Mouse (Mus musculus) kidney, embryonic 16.5 days (tissue): Measurements from ENCODE around the gene H1fx. TPM values are rescaled to one million over a fixed set of nuclear protein-coding genes. Genes with fewer than 3 reads are reported as not detected.
"Not testable (repeated sequence)": the region's sequence is repeated elsewhere in the genome, so short reads cannot be mapped to it uniquely, and the experiment has no call there.

Source experiments
- ATAC-seq: fragments of 200-750 bp; cut with Nextera tagmentation; 2 replicates; pipeline ENCODE4 v1.8.0; 2017; ENCODE audit warnings: moderate TSS enrichment; ENCODE audit not compliant: low FRiP score, low TSS enrichment
- H3K27ac ChIP-seq: fragments of 300-500 bp; sonication (generic); 2 replicates; pipeline ENCODE4 v1.5.1; 2014; ENCODE audit warnings: low read length
- H3K27me3 ChIP-seq: fragments of 300-500 bp; sonication (generic); 2 replicates; pipeline ENCODE4 v1.6.1; 2014; ENCODE audit warnings: low read length, control low read depth, mixed read lengths; ENCODE audit not compliant: insufficient read depth
- H3K36me3 ChIP-seq: fragments of 300-500 bp; sonication (generic); 2 replicates; pipeline ENCODE4 v1.6.1; 2014; ENCODE audit warnings: low read length, control low read depth, mixed read lengths; ENCODE audit not compliant: insufficient read depth
- H3K4me1 ChIP-seq: fragments of 300-500 bp; sonication (generic); 2 replicates; pipeline ENCODE4 v1.6.1; 2014; ENCODE audit warnings: low read length, control low read depth, mixed read lengths; ENCODE audit not compliant: insufficient read depth
- H3K4me2 ChIP-seq: fragments of 300-500 bp; sonication (generic); replicated peaks from 2 replicates; pipeline ENCODE4 v1.6.1; 2014; ENCODE audit warnings: low read depth, low read length
- H3K4me3 ChIP-seq: fragments of 300-500 bp; sonication (generic); 2 replicates; pipeline ENCODE4 v1.5.1; 2014; ENCODE audit warnings: mild to moderate bottlenecking, low read length
- H3K9ac ChIP-seq: fragments of 300-500 bp; sonication (generic); replicated peaks from 2 replicates; pipeline ENCODE4 v1.6.1; 2014; ENCODE audit warnings: low read length
- H3K9me3 ChIP-seq: fragments of 300-500 bp; sonication (generic); 2 replicates; pipeline ENCODE4 v1.6.1; 2016; ENCODE audit warnings: low read length, control low read depth
- WGBS: fragments of 180-500 bp; shearing (Covaris S2); extraction: QIAGEN DNeasy Blood & Tissue Kit; methylation state at CpG from one replicate; pipeline ENCODE4 v1.1.7; 2014; 5-methylcytosine and 5-hydroxymethylcytosine counted together
- polyA plus RNA-seq: library from polyadenylated mRNA; unstranded; fragments of >200 nt; fragmentation: Nextera tagmentation; extraction: Ambion mirVana; gene quantifications from 2 replicates; pipeline ENCODE4 v1.2.1, GENCODE M21; 2015

H1fx gene
- polyA plus RNA-seq, 1 experiment from 2014 or later = 13.3 TPM

DNA sequence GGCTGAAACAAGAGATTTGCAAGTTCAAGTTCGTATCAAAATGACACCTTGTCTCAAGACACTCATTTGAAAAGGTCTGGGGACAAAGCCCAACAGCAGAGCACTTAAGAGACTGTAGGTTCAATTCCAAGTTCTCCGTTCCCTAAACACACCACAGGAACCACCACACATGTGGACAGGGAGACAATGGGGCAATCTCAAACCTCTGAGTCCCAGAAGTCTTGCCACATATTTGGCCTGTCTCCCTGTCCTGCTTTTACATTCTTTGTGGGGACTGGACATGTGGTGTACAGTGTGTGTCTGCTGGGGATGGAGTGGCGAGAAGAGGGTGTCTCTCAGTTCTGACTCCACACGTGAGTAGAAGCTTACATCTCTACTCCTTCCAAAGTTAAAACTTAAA, 27.8 kb upstream of the H1fx start:
- no peaks in the 10 kb centered on the region for H3K9me3 ChIP-seq
- H3K36me3 ChIP-seq = peaks cover 56% of the 10 kb centered on the region
- H3K27ac ChIP-seq = no peak overlapping the region
- no peaks in the 10 kb centered on the region for H3K4me1 ChIP-seq
- ATAC-seq = no peak
- 93% methylated on average over 4 of the region's 4 CpGs for WGBS
- H3K9ac ChIP-seq = no peak overlapping the region
- H3K27me3 ChIP-seq = no peaks in the 10 kb centered on the region
- no peak overlapping the region for H3K4me3 ChIP-seq
- no peak overlapping the region for H3K4me2 ChIP-seq

DNA sequence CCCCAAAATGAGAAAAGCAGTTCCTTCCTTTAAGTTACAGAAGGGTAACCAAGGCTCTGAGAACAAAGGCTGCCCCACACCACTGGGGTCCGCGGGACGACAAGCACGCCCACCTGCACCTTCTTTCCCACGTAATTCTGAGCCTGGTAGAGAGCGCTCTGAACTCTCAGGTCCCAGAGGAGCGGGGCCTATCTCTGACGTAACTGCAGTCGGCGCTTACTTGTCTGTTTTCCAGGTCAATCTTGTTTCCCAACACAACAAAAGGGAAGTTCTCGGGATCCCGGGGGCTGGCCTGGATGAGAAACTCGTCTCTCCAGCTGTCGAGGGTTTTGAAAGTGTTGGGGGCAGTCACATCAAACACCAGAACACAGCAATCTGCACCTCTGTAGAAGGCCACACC, 23.3 kb upstream of the H1fx start:
- not testable (repeated sequence) for H3K4me2 ChIP-seq, H3K27ac ChIP-seq, ATAC-seq, H3K27me3 ChIP-seq, H3K9ac ChIP-seq, H3K4me1 ChIP-seq, H3K4me3 ChIP-seq, H3K9me3 ChIP-seq
- peaks cover 84% of the 10 kb centered on the region for H3K36me3 ChIP-seq
- 93% methylated on average over 12 of the region's 14 CpGs for WGBS

DNA sequence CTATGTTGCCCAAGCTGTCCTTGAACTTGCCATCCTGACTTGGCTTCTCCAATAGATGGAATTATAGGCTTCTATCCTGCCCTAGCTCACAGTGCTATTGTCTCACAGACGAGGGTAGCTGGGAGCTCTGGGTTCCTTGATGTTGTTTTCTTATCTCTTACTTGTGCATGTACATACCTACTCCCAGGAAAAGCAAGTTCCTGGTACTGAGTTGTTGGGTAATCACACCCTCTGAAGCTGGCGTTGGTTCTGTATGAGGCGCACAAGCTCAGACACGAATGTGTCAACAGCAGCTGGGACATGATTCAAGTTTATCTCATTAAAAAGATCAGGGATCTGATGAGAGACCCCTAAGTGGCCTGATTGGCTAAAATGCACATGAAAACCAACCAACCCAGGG, 22.0 kb upstream of the H1fx start:
- H3K36me3 ChIP-seq = peaks cover 78% of the 10 kb centered on the region
- H3K4me1 ChIP-seq = no peaks in the 10 kb centered on the region
- WGBS = 86% methylated on average over 4 of the region's 4 CpGs
- H3K27me3 ChIP-seq = no peaks in the 10 kb centered on the region
- no peak for ATAC-seq
- H3K9ac ChIP-seq = no peak overlapping the region
- no peak overlapping the region for H3K27ac ChIP-seq
- no peak overlapping the region for H3K4me3 ChIP-seq
- H3K9me3 ChIP-seq = no peaks in the 10 kb centered on the region
- H3K4me2 ChIP-seq = no peak overlapping the region

DNA sequence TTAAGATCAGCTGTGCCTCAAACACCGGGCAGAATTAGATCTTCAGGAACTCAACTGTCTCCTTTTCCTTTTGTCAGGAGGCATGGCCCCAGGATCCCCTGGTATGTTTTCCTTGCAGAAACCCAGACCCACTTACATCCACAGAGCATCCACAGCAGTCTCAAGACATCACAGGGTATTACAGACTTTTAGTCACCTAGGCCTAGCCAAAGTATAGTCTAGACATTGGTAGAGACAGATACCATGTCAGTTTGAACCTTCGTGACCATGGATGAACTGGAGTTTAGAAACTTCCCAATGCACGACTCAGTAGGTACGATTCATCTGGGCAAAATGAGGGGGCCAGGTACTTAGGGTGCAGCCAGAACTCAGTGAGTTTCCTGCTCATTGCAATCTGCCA, 16.9 kb upstream of the H1fx start:
- no peak overlapping the region for H3K4me3 ChIP-seq
- no peak overlapping the region for H3K27ac ChIP-seq
- H3K4me1 ChIP-seq = peaks cover 12% of the 10 kb centered on the region
- peaks cover 39% of the 10 kb centered on the region for H3K36me3 ChIP-seq
- no peaks in the 10 kb centered on the region for H3K27me3 ChIP-seq
- H3K9me3 ChIP-seq = no peaks in the 10 kb centered on the region
- no peak for ATAC-seq
- H3K9ac ChIP-seq = no peak overlapping the region
- H3K4me2 ChIP-seq = no peak overlapping the region
- WGBS = 84% methylated on average over 4 of the region's 4 CpGs

DNA sequence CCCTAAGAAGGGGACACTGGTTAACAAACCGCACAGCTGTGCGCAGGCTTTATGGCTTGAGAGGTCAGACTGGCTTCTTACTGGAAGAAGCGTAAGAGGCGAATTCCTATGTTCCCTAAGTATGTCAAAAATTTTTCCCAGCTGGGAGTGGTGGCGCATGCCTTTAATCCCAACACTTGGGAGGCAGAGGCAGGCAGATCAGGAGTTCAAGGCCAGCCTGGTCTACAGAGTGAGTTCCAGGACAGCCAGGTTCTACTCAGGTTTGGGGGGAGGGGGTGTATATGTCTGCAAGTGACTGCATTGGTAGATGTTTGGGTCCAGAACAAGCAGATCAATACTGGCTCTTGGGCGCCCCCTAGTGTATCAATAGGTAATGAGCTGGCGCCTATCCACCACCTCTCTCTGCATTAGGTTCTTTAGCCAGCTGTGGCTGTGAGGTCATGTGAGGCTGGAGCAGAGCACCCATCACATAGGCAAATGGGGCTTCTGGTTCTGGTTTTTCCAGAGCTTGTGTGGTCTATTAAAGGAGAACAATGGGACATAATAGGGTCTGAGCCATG, 16.3 kb upstream of the H1fx start:
- ATAC-seq = no peak
- Histone ChIP-seq H3K4me1 (peaks cover 18% of the 10 kb centered on the region), H3K27ac (no peak overlapping the region), H3K9ac (no peak overlapping the region), H3K27me3 (no peaks in the 10 kb centered on the region), H3K4me3 (no peak overlapping the region), H3K36me3 (peaks cover 33% of the 10 kb centered on the region), H3K9me3 (no peaks in the 10 kb centered on the region), H3K4me2 (no peak overlapping the region)
- 63% methylated on average over 7 of the region's 7 CpGs for WGBS

DNA sequence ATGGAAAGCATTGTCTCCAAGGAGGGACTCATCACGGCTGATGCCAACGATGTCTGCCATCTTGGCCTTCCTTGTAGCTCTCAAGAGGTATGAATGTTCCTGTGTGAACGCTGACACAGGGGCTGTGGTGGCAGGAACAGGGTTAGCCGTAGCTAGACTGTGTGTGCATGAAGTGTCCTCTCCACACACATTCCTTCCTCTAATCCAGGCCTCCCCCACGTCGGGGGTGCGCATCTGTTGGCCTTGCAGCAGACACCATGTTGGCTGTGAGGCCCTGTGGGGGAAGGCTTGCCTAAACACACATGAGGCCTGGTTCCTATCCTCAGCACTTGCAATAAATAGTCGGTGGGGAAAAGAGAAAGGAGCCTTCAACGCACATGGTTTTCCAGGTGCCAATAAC, 15.2 kb upstream of the H1fx start:
- Histone ChIP-seq H3K4me2 (no peak overlapping the region), H3K36me3 (peaks cover 21% of the 10 kb centered on the region), H3K9me3 (no peaks in the 10 kb centered on the region), H3K4me1 (peaks cover 24% of the 10 kb centered on the region), H3K27me3 (no peaks in the 10 kb centered on the region), H3K9ac (no peak overlapping the region), H3K27ac (no peak overlapping the region), H3K4me3 (no peak overlapping the region)
- 84% methylated on average over 9 of the region's 9 CpGs for WGBS
- no peak for ATAC-seq

DNA sequence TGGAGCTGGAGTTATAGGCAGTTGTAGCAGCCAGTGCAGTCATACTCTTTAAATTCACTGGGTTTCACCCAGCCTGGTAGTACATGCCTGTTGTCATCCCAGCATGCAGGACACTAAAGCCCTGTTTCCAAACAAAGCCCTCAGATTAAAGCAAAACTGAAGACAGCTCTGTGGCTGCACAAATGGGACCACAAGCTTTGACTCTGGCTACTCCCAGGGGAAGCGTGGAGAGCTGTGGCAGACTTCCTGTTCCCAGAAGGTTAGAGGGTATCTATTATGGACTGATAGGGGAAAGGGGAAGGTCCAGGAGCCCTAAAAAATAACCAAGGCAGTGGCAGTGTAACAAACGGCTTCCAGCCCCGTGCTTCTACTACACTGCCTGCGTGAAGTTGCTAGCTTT, 14.1 kb upstream of the H1fx start:
- Histone ChIP-seq H3K27me3 (no peaks in the 10 kb centered on the region), H3K36me3 (peaks cover 10% of the 10 kb centered on the region), H3K4me2 (no peak overlapping the region), H3K9me3 (no peaks in the 10 kb centered on the region), H3K9ac (no peak overlapping the region), H3K27ac (no peak overlapping the region), H3K4me1 (peaks cover 24% of the 10 kb centered on the region), H3K4me3 (no peak overlapping the region)
- WGBS = 67% methylated on average over 4 of the region's 4 CpGs
- no peak for ATAC-seq

DNA sequence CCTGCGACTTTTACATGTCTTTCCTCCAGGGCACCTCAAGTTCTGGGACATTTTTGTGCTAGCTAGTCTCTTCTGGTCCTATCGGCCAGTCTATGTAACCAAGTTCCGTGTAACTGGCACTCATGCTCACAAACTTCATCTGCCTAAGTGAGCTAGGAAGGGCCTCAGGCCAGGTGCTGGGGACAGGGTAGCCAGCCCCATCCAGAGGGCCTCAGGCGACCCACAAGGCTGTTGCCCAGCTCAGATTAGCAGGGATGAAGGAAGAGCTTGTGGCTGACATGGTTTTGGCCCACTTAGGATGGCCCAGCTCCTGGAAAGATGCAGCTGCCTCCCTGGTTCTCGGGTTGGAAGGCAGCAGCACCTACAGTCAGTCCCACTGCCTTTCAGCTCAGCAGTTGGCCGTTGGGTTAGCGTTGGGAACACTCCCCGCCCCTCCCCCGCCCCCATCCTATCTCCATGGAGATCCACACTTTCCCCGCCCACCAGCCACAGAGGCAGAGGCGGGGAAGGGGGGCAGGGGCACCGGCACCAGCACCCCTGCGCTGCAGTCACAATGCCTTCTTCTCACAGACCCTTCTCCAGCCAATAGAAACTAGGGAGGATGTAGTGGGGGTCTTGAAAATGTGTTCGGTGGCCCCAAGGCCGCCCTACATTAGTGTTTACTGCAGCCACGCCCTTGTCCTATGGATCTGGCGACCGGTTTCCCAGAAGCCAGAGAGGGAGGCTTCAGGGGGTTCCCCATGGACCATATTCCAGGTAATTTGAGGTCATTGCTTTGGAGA, 12.5 kb upstream of the H1fx start:
- no peaks in the 10 kb centered on the region for H3K27me3 ChIP-seq
- WGBS = 6% methylated on average over 18 of the region's 18 CpGs
- peak overlapping the region; percentile 50 for H3K27ac ChIP-seq
- H3K9ac ChIP-seq = peak overlapping the region; percentile 54
- H3K36me3 ChIP-seq = peaks cover 5% of the 10 kb centered on the region; the same call in 1 of the 2 replicates
- peak overlapping the region; percentile 65 for H3K4me2 ChIP-seq
- peak overlapping the region; percentile 46 for H3K4me3 ChIP-seq
- ATAC-seq = peak; percentile 88
- H3K4me1 ChIP-seq = peaks cover 24% of the 10 kb centered on the region
- no peaks in the 10 kb centered on the region for H3K9me3 ChIP-seq

DNA sequence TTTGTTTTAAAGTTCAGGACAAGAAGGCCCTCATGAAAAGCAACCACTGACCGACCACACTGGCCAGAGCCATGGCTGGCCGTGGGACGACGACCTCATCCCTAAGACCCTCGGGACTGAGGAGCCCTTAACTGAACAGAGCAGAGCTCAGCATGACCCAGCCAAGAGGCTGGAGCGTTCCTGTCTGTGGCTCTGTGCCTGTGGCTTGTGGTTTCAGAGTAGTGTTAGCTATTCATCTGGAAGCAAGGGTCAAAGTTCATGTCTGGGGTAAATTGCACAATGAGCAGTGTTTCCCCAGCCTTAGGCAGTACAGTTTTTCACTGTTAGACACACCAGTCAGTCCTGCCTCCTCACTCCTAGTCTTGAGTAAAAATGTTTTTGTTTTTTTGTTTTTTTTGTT, 11.3 kb upstream of the H1fx start:
- no peaks in the 10 kb centered on the region for H3K36me3 ChIP-seq
- peaks cover 24% of the 10 kb centered on the region for H3K4me1 ChIP-seq
- no peaks in the 10 kb centered on the region for H3K9me3 ChIP-seq
- no peak overlapping the region; the same call in 1 of the 2 replicates for H3K27ac ChIP-seq
- H3K27me3 ChIP-seq = no peaks in the 10 kb centered on the region
- H3K4me2 ChIP-seq = no peak overlapping the region
- no peak overlapping the region for H3K4me3 ChIP-seq
- 0 out of 2 replicates have a peak, but pooled peaks have one; percentile 30 for ATAC-seq
- 39% methylated on average over 6 of the region's 6 CpGs for WGBS
- no peak overlapping the region for H3K9ac ChIP-seq

DNA sequence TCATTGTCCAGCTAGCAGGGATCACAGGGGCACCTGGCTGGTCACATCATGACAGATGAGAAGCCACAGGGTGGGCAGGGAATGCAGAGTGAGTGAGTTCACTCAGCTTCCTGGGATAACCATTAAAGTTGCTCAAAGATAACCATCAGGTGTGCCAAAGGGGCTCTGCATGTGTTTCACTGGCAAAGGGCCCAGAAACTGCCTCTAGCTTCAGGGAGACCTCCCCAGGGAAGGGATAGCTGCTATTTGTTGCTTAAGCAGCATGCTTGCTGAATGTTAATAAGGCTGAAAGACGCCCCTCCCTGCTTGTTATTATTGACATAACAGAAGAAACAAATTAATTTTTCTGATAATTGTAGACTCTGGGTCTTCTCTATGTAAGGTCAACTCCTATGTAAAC, 10.4 kb upstream of the H1fx start:
- Histone ChIP-seq H3K4me1 (peaks cover 24% of the 10 kb centered on the region), H3K36me3 (no peaks in the 10 kb centered on the region; the same call in 1 of the 2 replicates), H3K27me3 (no peaks in the 10 kb centered on the region), H3K9ac (no peak overlapping the region), H3K4me2 (no peak overlapping the region), H3K9me3 (no peaks in the 10 kb centered on the region), H3K27ac (no peak overlapping the region), H3K4me3 (no peak overlapping the region)
- WGBS = 68% methylated on average over 1 of the region's 1 CpGs
- ATAC-seq = no peak
